In the genomic region with DNA sequence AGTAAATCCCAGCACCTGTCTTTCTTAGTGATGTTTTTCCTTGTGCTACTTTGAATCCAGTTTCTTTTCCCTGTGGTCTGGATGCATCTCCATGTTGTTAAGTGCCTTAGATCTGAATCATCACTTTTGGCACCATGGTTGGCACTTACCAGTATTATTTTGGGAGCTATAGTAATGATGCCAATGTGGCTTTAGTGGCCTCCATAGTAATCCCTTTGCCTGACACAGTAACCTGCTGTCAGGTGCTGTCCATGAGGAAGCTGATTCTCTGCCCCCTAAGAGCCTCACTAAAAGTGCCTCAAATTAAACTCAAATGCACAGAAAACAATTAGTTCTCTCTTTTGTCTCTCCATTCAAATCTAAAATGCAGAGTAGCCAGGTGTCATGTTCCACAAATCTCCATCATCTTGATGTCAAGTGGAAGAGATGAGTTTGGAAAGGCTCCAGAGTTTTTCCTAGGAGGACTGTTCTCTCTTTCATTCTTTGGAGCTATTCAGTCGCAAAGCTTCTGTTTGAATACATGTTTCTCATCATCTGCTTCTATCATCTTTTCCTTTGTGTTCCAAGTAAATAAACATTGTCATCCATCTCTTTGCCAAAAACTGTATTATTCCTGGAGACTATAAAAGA, we compare ENCODE assay signal across 16 mouse cellular contexts.
"Had no signal": no experiment of that assay in that cellular context is flagged by ENCODE, and none has a peak within 500 bp of the region (broad histone marks: within the 10 kb centered on the region; RNA-seq: fewer than 3 reads in every experiment).

No protein-coding gene starts in this region.

- H3K4me3 ChIP-seq: limb, embryonic 12.5 days; neural tube, embryonic 12.5 days had no signal

- H3K36me3 ChIP-seq: limb, embryonic 12.5 days; neural tube, embryonic 12.5 days had no signal

- H3K4me1 ChIP-seq: limb, embryonic 12.5 days; neural tube, embryonic 12.5 days had no signal

- H3K27ac ChIP-seq: kidney, postnatal 0 days; limb, embryonic 12.5 days; liver, embryonic 14.5 days; neural tube, embryonic 12.5 days; stomach, postnatal 0 days had no signal

- H3K27me3 ChIP-seq: limb, embryonic 12.5 days; neural tube, embryonic 12.5 days had no signal

- DNase-seq: kidney, adult 9 months; kidney, postnatal 36 days; layer of hippocampus, adult 9-11 months; layer of hippocampus, postnatal 36 days; lung, adult 2 months; lung, postnatal 36 days; midbrain, embryonic 14.5 days; retina, postnatal 1 day; right cerebral cortex, postnatal 25 days; thymus, postnatal 4 days had no signal

- ATAC-seq: lung, postnatal 0 days had no signal

- H3K9me3 ChIP-seq: limb, embryonic 12.5 days; neural tube, embryonic 12.5 days had no signal
